Mouse (Mus musculus) midbrain, embryonic 15.5 days (tissue): ENCODE data around the gene Pten. TPM values are rescaled to one million over a fixed set of nuclear protein-coding genes. Genes with fewer than 3 reads are reported as not detected.
"Not testable (repeated sequence)": the region's sequence is repeated elsewhere in the genome, so short reads cannot be mapped to it uniquely, and the experiment has no call there.

Experiments
- ATAC-seq: fragments of 200-750 bp; cut with Nextera tagmentation; replicated peaks from 2 replicates; pipeline ENCODE4 v1.8.0; 2017; ENCODE audit warnings: moderate TSS enrichment
- H3K27ac ChIP-seq: fragments of 300-500 bp; sonication (generic); 2 replicates; pipeline ENCODE4 v1.5.1; 2015; ENCODE audit warnings: mild to moderate bottlenecking, inconsistent platforms
- H3K27me3 ChIP-seq: fragments of 300-500 bp; sonication (generic); replicated peaks from 2 replicates; pipeline ENCODE4 v1.6.1; 2015; ENCODE audit warnings: inconsistent platforms
- H3K36me3 ChIP-seq: fragments of 300-500 bp; sonication (generic); replicated peaks from 2 replicates; pipeline ENCODE4 v1.6.1; 2015; ENCODE audit warnings: inconsistent platforms
- H3K4me1 ChIP-seq: fragments of 300-500 bp; sonication (generic); 2 replicates; pipeline ENCODE4 v1.6.1; 2015; ENCODE audit warnings: inconsistent platforms
- H3K4me2 ChIP-seq: fragments of 300-500 bp; sonication (generic); 2 replicates; pipeline ENCODE4 v1.6.1; 2015; ENCODE audit warnings: inconsistent platforms, mild to moderate bottlenecking, moderate library complexity
- H3K4me3 ChIP-seq: fragments of 300-500 bp; sonication (generic); 2 replicates; pipeline ENCODE4 v1.5.1; 2015; ENCODE audit warnings: mild to moderate bottlenecking, inconsistent platforms
- H3K9ac ChIP-seq: fragments of 300-500 bp; sonication (generic); 2 replicates; pipeline ENCODE4 v1.6.1; 2015; ENCODE audit warnings: mild to moderate bottlenecking, inconsistent platforms
- H3K9me3 ChIP-seq: fragments of 300-500 bp; sonication (generic); 2 replicates; pipeline ENCODE4 v1.6.1; 2016; ENCODE audit warnings: inconsistent platforms
- WGBS: fragments of 180-500 bp; shearing (Covaris S2); methylation state at CpG from one replicate; pipeline ENCODE4 v1.1.7; 2015; ENCODE audit warnings: mixed read lengths; 5-methylcytosine and 5-hydroxymethylcytosine counted together
- polyA plus RNA-seq: library from polyadenylated mRNA; unstranded; fragments of >200 nt; fragmentation: Nextera tagmentation; extraction: Ambion mirVana; gene quantifications from 2 replicates; pipeline ENCODE4 v1.2.1, GENCODE M21; 2015

Gene Pten
- polyA plus RNA-seq, 1 experiment from 2014 or later, result 12.2 TPM

GRCm38 (mm10) chr19:32787388-32787787, 30.1 kb downstream of the Pten start:
- not testable (repeated sequence) for H3K27me3 ChIP-seq, H3K36me3 ChIP-seq, H3K9ac ChIP-seq, H3K9me3 ChIP-seq, H3K27ac ChIP-seq, ATAC-seq, H3K4me2 ChIP-seq, H3K4me3 ChIP-seq
- peaks cover 18% of the 10 kb centered on the region for H3K4me1 ChIP-seq
- WGBS, result 40% methylated on average over 4 of the region's 4 CpGs

GRCm38 (mm10) chr19:32788016-32788415, 30.7 kb downstream of the Pten start:
- not testable (repeated sequence) for H3K4me2 ChIP-seq, H3K9ac ChIP-seq, H3K27ac ChIP-seq, H3K4me3 ChIP-seq, ATAC-seq, H3K36me3 ChIP-seq, H3K9me3 ChIP-seq, H3K27me3 ChIP-seq
- 92% methylated on average over 3 of the region's 3 CpGs for WGBS
- H3K4me1 ChIP-seq, result peaks cover 21% of the 10 kb centered on the region

- H3K36me3 ChIP-seq, result no peaks in the 10 kb centered on the region
- no peak overlapping the region for H3K27ac ChIP-seq
- no peak overlapping the region for H3K9ac ChIP-seq
Observed at GRCm38 (mm10) chr19:32789535-32789934, 32.2 kb downstream of the Pten start.

GRCm38 (mm10) chr19:32792610-32793009, 35.3 kb downstream of the Pten start:
- H3K4me1 ChIP-seq, result peaks cover 31% of the 10 kb centered on the region
- no peaks in the 10 kb centered on the region for H3K36me3 ChIP-seq
- 19% methylated on average over 6 of the region's 6 CpGs for WGBS
- no peaks in the 10 kb centered on the region for H3K9me3 ChIP-seq
- H3K27ac ChIP-seq, result no peak overlapping the region
- H3K9ac ChIP-seq, result no peak overlapping the region
- no peaks in the 10 kb centered on the region for H3K27me3 ChIP-seq
- ATAC-seq, result peak; percentile 66; the same call in 1 of the 2 replicates
- H3K4me2 ChIP-seq, result no peak overlapping the region
- no peak overlapping the region for H3K4me3 ChIP-seq

More at GRCm38 (mm10) chr19:32789535-32789934, 32.2 kb downstream of the Pten start:
- no peak for ATAC-seq
- peaks cover 31% of the 10 kb centered on the region for H3K4me1 ChIP-seq
- no peaks in the 10 kb centered on the region for H3K27me3 ChIP-seq
- H3K9me3 ChIP-seq, result no peaks in the 10 kb centered on the region
- H3K4me3 ChIP-seq, result no peak overlapping the region
- H3K4me2 ChIP-seq, result no peak overlapping the region
- WGBS, result 28% methylated on average over 3 of the region's 3 CpGs

- no peak overlapping the region for H3K27ac ChIP-seq
- no peak overlapping the region for H3K4me3 ChIP-seq
- H3K9me3 ChIP-seq, result no peaks in the 10 kb centered on the region
- H3K27me3 ChIP-seq, result no peaks in the 10 kb centered on the region
- H3K36me3 ChIP-seq, result no peaks in the 10 kb centered on the region
- no peak for ATAC-seq
- no peak overlapping the region for H3K4me2 ChIP-seq
- no peak overlapping the region for H3K9ac ChIP-seq
- peaks cover 25% of the 10 kb centered on the region for H3K4me1 ChIP-seq
Observed at GRCm38 (mm10) chr19:32793901-32794300, 36.6 kb downstream of the Pten start.

DNA sequence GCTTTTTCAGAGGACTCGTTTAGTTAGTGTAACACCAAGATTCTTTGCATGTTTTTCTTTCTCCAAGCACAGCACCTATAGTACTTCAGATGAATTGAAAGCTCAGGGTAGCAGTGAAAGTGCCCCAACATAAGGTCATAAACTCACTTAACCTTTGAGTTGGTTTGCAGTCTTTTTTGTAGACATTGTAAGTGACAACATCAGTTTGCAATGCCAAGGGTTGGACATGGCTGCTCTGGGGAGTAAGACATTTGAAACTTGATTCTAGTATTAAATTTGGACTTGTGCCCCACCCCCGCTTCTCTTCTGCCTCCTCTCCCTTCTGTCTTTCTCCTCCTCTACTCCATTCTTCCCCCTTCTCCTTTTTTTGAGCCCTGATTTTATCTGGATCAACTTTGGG, 43.3 kb downstream of the Pten start:
- Histone ChIP-seq H3K36me3 (no peaks in the 10 kb centered on the region), H3K4me2 (no peak overlapping the region), H3K4me3 (no peak overlapping the region), H3K9ac (no peak overlapping the region), H3K27me3 (no peaks in the 10 kb centered on the region), H3K27ac (no peak overlapping the region), H3K4me1 (no peaks in the 10 kb centered on the region), H3K9me3 (no peaks in the 10 kb centered on the region)
- 82% methylated on average over 2 of the region's 2 CpGs for WGBS
- ATAC-seq, result no peak

GRCm38 (mm10) chr19:32804703-32805102, 47.4 kb downstream of the Pten start:
- no peak overlapping the region for H3K4me2 ChIP-seq
- H3K9me3 ChIP-seq, result no peaks in the 10 kb centered on the region
- ATAC-seq, result no peak
- no peaks in the 10 kb centered on the region for H3K36me3 ChIP-seq
- no peaks in the 10 kb centered on the region for H3K27me3 ChIP-seq
- H3K4me1 ChIP-seq, result no peaks in the 10 kb centered on the region
- no peak overlapping the region for H3K27ac ChIP-seq
- H3K4me3 ChIP-seq, result no peak overlapping the region
- no peak overlapping the region for H3K9ac ChIP-seq
- 88% methylated on average over 4 of the region's 4 CpGs for WGBS

DNA sequence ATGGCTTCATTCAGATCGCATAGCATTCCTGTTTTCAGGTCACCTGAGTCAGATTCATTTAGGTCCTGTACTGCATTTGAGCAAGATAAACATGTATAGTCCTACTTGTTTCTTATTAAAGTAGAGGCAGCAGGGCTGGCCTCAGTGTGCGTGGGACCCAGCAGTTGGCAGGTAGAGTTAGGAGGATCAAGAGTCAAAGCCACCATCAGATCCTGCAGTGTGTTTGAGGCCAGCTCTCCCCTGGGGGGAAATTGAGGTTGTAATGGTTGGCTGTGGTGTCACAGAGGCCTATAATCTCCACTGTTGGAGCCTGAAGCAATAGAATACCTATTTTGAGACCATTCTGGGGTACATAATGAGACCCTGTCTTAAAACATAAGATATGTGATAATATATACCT, 50.3 kb downstream of the Pten start:
- Histone ChIP-seq H3K4me2 (no peak overlapping the region), H3K4me1 (no peaks in the 10 kb centered on the region), H3K9ac (no peak overlapping the region), H3K27me3 (no peaks in the 10 kb centered on the region), H3K9me3 (no peaks in the 10 kb centered on the region), H3K36me3 (no peaks in the 10 kb centered on the region), H3K27ac (no peak overlapping the region), H3K4me3 (no peak overlapping the region)
- WGBS, result 94% methylated on average over 2 of the region's 2 CpGs
- ATAC-seq, result no peak

- 77% methylated on average over 6 of the region's 6 CpGs for WGBS
- H3K4me3 ChIP-seq, result no peak overlapping the region
- no peak for ATAC-seq
- H3K27me3 ChIP-seq, result no peaks in the 10 kb centered on the region
- H3K9ac ChIP-seq, result no peak overlapping the region
- no peak overlapping the region for H3K27ac ChIP-seq
- H3K4me1 ChIP-seq, result no peaks in the 10 kb centered on the region
- H3K4me2 ChIP-seq, result no peak overlapping the region
- H3K9me3 ChIP-seq, result no peaks in the 10 kb centered on the region
- no peaks in the 10 kb centered on the region for H3K36me3 ChIP-seq
Observed at GRCm38 (mm10) chr19:32808690-32809089, 51.4 kb downstream of the Pten start.

GRCm38 (mm10) chr19:32809117-32809516, 51.8 kb downstream of the Pten start:
- H3K4me3 ChIP-seq, result no peak overlapping the region
- H3K4me1 ChIP-seq, result no peaks in the 10 kb centered on the region
- ATAC-seq, result no peak
- WGBS, result 88% methylated on average over 3 of the region's 3 CpGs
- H3K27ac ChIP-seq, result no peak overlapping the region
- H3K36me3 ChIP-seq, result no peaks in the 10 kb centered on the region
- H3K9me3 ChIP-seq, result no peaks in the 10 kb centered on the region
- no peaks in the 10 kb centered on the region for H3K27me3 ChIP-seq
- no peak overlapping the region for H3K4me2 ChIP-seq
- H3K9ac ChIP-seq, result no peak overlapping the region

DNA sequence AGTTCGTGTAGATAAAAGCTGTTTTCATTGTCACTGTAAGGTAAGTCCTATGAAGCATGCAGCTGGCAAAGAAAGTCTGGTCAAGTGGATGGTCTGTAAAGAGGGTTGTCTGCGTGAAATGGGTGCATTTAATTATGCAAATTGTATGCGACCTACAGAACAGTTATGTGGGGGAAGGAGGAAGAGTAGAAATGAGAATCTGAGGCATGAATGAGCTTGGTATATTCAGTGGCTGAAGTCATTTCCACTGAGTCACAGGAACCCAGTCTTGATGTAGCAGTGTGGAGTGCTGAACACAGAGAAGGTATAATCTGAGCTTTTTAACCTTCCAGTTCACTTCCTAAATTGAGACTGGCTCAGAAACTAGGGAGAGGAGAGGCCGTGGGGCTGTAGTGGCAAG, 61.5 kb downstream of the Pten start:
- Histone ChIP-seq H3K4me3 (no peak overlapping the region), H3K4me2 (no peak overlapping the region), H3K27me3 (no peaks in the 10 kb centered on the region), H3K4me1 (no peaks in the 10 kb centered on the region), H3K27ac (no peak overlapping the region), H3K36me3 (0 out of 2 replicates have a peak, but pooled peaks cover 8% of the 10 kb centered on the region), H3K9me3 (no peaks in the 10 kb centered on the region), H3K9ac (no peak overlapping the region)
- no peak for ATAC-seq
- WGBS, result 49% methylated on average over 4 of the region's 4 CpGs

- ATAC-seq, H3K4me3 ChIP-seq, H3K9me3 ChIP-seq, H3K4me1 ChIP-seq, H3K36me3 ChIP-seq, H3K4me2 ChIP-seq, H3K27me3 ChIP-seq, H3K27ac ChIP-seq, H3K9ac ChIP-seq: not testable (repeated sequence)
- WGBS, result no CpG with 5 or more reads among the region's 7 CpGs
Observed at GRCm38 (mm10) chr19:32822959-32823358, 65.7 kb downstream of the Pten start.

- Histone ChIP-seq H3K36me3 (no peaks in the 10 kb centered on the region), H3K27me3 (no peaks in the 10 kb centered on the region), H3K4me2 (no peak overlapping the region), H3K4me1 (no peaks in the 10 kb centered on the region), H3K9me3 (no peaks in the 10 kb centered on the region), H3K27ac (no peak overlapping the region), H3K9ac (no peak overlapping the region), H3K4me3 (no peak overlapping the region)
- WGBS, result 91% methylated on average over 4 of the region's 4 CpGs
- ATAC-seq, result no peak
Observed at GRCm38 (mm10) chr19:32826616-32827015, 69.3 kb downstream of the Pten start.

DNA sequence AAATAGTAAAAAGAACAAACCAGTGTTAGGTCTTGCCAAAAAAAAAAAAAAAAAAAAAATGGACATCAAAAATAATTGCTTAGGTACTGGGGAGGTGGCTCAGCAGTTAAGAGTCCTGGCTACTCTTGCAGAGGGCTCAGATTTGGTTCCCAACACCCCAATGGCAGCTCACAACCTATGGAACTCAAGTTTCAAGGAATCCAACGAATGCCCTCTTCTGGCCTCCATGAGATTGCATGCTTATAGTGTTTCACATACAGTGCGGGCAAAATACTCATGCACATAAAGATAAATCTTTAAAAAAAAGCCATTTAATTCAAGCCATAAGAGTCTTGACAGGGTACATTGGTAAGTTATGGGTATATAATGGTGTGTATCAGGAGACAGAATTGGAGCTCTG, 72.6 kb downstream of the Pten start:
- ATAC-seq, result no peak
- no peak overlapping the region for H3K4me3 ChIP-seq

More for the DNA sequence above, 72.6 kb downstream of the Pten start:
- Histone ChIP-seq H3K9me3 (no peaks in the 10 kb centered on the region), H3K9ac (no peak overlapping the region), H3K4me1 (no peaks in the 10 kb centered on the region), H3K27ac (no peak overlapping the region), H3K36me3 (no peaks in the 10 kb centered on the region), H3K27me3 (no peaks in the 10 kb centered on the region), H3K4me2 (no peak overlapping the region)
- WGBS, result 91% methylated on average over 2 of the region's 2 CpGs
